Mouse (Mus musculus): ENCODE data around the gene Elovl3. TPM values are rescaled to one million over a fixed set of nuclear protein-coding genes. Genes with fewer than 3 reads are reported as not detected.
"Not testable (repeated sequence)": the region's sequence is repeated elsewhere in the genome, so short reads cannot be mapped to it uniquely, and the experiment has no call there.

Gene Elovl3
- total RNA-seq, 2 experiments from 2014 or later, result not detected

DNA sequence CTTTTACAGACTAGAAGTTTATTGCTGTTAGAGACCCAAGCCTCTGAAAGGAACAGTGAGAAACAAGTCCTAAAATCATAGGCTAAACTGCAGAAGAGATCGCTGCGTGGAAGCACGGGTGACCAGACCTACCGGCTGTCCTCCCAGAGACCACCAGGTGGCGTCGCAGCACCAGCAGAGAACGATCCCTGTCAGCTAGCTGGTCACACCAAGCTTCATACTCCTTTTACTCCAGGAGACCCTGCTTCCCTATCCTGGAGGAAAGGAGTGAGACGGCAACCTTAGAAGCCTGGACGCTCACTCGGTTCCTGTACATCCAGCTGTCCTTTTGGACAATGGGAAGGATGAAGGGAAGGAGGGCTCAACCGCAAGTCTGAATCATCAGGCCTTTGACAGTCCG, 3.6 kb downstream of the Elovl3 start:
- ATAC-seq (ENCODE audit: poor library complexity, severe bottlenecking), result peak; percentile 65

DNA sequence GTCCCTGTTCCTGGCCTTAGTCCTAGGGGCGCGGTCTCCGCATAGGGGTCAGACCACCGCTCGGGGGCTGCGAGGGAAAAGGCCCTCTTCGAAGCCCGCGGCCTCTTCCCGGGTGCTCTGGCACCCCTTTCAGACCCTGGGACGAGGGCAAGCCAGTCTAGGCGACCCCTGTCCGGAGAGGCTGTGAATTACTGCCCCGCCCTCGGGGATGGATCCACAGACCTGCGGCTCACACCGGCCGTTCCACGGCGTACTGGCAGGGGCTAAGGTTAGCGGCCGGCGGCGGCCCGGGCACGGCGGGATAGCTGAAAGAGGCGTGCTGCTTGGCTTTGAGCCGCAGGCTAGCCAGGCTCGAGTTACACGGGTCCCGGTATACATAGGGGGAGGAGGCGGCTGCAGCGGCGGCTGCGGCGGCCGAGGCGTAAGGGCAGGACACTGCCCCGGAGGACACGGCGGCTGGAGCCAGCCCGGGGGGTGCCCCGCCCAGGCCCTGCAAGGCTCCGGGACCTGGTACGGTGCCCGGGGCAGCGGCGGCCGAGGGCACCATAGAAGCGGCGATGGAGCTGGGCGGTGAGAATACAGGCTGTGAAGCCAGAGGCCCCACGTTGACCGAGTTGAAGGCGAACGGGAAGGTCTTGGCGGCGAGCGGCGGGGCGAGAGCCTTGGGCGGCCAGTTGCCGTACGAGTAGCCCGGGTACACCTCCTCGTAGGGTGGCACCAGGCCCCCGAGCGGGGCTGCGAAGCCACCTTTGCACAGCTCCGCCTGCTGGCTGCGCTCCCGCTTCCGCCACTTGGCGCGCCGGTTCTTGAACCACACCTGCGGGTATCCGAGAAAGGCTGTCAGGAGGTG, 4.3 kb downstream of the Elovl3 start:
- ATAC-seq (ENCODE audit: poor library complexity, severe bottlenecking), result peak; percentile 53

DNA sequence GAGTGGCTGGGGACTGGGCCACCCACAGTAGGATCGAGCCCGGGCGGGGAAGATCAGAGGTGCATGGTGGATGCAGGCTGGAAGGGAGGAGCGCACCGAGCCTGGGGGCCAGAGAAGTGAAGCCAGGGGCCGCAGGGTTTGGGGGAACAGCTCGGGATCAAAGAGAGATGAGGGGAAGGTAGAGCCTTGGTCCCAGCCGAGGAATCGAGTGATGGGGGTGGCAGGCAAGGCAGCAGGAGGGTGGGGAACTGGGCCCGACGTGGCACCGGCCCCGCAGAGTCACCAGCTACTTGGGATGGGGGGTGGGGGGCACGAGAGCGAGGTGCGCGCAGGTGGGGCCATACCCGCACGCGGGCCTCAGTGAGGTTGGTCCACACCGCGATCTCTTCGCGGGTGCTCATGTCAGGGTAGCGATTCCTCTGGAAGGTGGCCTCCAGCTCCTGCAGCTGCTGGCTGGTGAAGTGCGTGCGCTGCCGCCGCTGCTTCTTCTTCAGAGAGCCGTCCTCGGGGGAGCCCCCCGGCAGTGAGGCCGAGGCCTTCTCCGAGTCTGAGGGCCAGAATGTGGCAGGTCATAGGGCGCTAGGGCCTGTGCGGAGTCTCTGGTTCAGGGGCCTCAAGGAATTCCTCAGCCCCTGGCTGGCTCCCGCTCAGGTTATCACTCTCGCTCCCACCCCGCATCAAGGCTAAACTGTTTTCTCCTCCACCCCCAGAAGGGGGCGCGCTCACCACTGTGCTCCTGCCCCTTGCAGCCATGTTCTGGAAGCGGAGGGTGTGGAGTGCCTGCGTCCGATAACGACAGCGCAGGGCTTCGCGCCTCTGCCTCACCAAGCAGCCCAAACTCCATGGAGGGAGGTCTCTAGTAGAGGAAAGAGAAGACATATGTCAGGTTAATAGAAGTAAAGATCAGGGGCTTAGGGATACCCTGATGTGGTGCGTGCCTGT, 5.2 kb downstream of the Elovl3 start:
- ATAC-seq (ENCODE audit: poor library complexity, severe bottlenecking), result peak; percentile 76

DNA sequence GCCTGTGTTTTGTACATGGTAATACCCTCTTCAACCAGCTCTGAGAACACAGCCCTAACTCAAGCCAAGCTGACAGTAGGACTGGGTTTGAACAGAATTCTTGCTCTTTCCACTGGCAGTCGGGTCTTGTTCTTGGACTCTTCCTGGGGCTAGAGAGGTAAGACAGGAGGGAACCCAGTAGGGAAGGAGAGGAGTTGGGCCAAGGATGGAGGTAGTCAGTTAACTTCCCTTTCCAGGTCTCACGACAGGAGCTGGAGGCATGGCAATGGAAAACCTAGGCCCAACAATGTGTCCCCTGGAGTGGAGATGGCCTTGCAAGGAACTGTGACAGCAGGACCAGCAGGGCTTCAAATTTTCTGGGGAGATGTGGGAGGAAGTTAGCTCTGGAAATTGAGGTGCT, 8.6 kb downstream of the Elovl3 start:
- no peak for ATAC-seq (ENCODE audit: poor library complexity, severe bottlenecking)

DNA sequence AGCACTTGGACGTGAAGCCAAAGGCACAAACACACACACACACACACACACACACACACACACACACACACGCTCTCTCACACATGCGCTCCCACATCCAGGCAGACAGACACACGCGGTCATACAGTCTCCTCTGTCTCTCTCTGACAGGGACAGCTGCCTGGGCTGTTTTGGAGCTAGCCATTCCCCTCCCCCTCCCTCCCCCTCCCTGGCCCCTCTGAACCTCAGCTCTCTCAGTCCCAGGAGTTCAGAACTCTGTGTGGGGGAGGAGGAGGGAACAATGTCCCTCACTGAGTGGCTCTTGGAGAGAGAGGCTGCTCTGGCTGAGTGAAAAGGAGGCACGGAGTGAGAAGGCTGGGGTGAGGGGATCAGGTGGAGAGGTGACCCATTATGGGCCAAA, 9.4 kb downstream of the Elovl3 start:
- ATAC-seq (ENCODE audit: poor library complexity, severe bottlenecking), result no peak

DNA sequence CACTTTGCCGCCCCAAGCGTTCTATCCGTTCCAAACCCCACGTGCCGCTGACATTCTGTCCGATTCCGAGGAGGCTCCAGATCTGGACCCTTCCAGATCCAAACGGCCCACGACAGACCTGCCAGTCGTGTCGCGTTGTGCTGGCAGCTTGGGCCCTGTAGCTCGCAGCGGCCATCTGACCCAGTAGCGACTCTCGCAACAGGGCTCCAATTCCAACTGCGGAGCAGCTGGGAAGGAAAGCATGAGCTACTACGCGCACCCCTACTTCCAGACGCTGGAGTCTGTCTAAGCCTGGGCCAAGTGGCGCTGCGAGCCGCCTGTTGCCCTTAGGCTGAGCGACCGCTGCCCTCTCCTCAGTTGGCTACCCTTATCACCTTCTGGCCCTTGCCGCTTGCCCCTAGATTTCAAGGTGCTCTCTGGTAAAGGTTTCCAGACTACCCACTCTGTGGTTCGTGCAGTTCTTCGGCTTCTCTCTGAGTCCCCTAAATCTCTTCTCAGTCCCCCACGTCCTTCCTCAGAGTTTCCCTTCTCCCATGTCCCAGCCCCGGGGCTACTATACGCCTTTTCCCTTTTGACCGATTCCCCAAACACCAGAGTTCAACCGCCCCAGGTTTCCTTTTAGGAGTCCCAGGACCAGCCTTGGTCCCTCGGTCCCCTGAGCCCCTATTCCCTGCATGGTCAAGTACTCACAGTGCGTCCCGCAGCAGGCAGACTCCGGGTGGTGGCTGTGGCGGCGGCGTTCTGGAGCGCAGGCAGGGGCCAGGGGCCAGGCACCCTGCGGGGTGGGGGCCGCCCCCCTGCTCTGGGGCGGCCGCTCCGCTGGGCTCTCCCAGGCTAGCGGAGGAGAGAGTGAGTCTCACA, 16.0 kb downstream of the Elovl3 start, which contains the start of gene Pitx3:
Pitx3 (minus strand) TSS at position 816 of the 861 bp plus-strand sequence.
- ATAC-seq (ENCODE audit: poor library complexity, severe bottlenecking), result no peak

DNA sequence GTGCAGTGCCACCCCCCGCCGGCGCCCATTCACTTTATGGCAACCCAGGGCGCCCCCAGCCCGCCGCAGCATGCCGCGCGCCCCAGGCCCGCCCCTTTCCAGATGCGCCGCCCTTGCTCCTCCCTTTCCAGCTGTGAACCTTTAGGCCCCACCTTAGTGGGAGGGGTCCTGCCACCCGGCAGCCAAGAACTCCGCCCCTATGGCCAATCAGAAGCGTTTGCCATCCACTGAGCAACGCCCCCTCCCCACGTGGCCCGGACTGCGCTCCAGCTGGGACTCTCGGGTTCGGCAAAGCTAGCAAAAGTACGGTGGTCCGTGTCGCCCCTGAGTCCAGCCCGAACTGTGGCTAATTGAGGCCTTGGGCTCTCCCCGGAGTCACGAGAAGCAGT, 16.7 kb downstream of the Elovl3 start:
- ATAC-seq (ENCODE audit: poor library complexity, severe bottlenecking), result no peak

DNA sequence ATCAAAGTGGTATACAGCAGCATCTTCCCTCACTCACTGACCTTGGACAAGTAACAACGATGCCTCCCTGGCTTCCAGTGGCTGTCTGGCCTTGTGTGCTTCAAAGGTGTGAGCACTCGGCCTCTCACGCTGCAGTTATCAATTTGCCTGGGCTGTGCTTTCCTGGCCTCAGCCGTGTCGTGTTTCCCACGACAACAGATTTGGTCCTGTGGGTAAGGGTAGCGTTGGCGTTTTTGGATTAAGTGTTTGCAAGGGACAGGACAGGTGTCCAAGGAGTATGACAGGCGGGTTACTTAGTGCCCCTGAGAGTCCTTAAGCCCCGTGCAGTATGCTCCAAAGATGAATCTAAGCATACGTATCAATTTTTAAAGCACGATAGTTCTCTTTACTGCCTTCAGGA, 17.4 kb downstream of the Elovl3 start:
- no peak for ATAC-seq (ENCODE audit: poor library complexity, severe bottlenecking)

DNA sequence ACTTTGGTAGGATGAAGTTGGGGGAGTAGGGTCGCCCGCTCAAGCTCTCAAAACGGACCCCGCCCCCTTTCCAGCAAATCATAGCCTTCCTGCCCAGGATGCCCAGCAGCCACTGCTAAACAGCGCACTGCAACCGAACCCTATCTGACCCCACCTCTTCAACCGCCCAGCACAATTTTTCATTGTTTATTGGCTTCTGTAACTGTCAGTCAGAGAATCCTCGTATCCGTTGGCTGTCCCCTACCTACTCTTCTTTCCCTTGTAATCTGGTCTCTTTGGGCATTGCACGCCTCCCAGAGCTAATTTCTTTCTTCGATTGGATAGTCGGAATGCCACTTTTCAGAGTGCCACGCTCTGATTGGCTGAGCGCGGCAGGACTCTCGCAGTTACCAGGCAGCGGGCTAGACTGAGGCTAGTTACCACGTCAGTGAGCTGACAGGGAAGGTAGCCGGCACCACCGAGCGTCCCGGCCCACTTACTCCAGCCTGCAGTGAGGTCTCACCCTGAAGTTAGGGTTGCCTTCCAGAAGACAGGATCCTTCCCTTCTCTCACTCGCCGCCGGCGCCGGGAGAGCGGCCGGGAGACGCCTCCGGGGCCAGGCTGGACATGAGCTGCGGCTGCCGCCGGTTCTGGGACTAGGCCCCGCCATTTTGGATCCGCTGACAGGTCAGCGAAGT, 20.6 kb downstream of the Elovl3 start, which contains the start of gene Gbf1:
Gbf1 (plus strand) TSS at position 383 of the 677 bp plus-strand sequence.
- peak; percentile 94 for ATAC-seq (ENCODE audit: poor library complexity, severe bottlenecking)

DNA sequence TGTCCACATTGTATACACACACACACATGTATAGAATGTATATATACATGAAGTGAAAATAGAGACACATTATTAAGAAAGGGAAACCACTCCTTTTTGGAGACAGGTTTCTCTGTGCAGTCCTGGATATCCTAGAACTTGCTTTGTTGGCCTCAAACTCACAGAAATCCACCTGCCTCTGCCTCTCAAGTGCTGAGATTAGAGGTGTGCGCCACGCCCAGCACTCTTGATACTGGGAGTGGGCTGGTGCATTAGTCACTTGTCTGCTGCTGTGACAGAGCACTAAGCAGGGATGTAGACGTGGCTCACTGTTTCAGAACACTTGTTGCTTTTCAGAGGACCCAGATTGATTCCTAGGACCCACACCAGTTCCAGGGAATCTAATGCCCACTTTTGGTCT, 34.3 kb downstream of the Elovl3 start:
- ATAC-seq (ENCODE audit: poor library complexity, severe bottlenecking), result no peak

DNA sequence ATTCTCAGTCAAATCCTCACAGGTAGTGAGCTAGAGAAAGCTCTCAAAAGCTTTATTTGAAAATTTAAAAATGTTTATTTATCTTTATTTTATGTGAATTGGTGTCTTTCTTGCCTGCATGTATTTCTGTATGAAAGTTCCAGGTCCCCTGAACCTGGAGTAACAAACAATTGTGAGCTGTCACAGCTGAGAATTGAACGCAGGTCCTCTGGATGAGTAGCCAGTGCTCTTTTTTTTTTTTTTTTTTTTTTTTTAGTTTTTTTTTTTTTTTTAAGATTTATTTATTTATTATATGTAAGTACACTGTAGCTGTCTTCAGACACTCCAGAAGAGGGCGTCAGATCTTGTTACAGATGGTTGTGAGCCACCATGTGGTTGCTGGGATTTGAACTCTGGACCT, 35.5 kb downstream of the Elovl3 start:
- not testable (repeated sequence) for ATAC-seq (ENCODE audit: poor library complexity, severe bottlenecking)

DNA sequence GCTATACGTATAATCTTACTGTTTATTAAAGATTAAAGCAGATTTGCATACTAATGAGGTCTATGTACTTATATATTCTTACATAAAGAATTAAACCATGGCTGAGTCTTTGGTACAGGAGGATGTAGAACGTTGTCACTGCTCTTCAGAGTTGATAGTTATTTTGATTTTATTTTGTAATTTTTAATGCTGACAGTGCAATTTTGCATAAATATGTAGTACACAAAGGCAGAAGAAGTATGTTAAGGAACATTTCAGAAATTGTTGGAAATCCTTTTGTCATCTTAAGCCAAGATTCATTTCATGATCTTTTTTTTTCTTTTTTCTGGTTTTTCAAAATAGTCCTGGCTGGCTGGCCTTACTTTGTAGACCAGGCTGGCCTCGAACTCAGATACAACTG, 37.7 kb downstream of the Elovl3 start:
- no peak for ATAC-seq (ENCODE audit: poor library complexity, severe bottlenecking)

DNA sequence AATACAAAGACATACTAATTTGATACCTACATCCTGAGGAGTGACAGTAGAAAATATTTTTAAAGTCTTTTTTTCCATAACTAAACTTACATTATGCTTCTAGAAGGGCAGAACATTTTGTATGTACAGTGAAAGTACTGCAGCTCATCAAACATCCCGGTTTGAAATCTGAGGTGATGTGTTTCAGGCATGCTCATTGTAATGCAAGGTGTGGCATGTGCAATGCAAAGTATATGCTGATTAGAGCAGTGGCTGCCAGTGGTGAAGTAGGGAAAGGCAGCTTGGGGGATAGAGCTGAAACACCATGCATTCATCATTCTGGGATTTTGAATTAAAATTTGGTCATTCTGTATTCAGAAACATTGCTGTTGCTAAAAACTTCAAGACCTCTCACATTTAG, 38.2 kb downstream of the Elovl3 start:
- no peak for ATAC-seq (ENCODE audit: poor library complexity, severe bottlenecking)

DNA sequence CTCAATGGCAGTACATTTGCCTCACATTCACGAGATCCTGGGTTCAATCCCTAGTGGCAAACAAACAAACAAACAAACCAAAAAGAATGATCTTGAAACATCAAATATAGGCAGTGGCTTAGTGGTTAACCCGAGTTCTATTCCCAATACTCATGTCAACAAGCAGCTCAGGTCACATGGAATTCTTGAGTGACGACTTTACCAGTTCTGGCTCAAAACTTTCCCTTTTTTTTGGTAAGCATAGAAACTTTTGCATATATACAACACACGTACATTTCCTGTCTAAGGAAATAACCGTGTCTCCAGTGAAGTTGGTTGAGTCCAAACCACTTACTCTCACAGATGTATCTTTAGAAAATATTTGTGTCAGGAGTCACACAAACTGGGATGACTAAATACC, 40.8 kb downstream of the Elovl3 start:
- no peak for ATAC-seq (ENCODE audit: poor library complexity, severe bottlenecking)

DNA sequence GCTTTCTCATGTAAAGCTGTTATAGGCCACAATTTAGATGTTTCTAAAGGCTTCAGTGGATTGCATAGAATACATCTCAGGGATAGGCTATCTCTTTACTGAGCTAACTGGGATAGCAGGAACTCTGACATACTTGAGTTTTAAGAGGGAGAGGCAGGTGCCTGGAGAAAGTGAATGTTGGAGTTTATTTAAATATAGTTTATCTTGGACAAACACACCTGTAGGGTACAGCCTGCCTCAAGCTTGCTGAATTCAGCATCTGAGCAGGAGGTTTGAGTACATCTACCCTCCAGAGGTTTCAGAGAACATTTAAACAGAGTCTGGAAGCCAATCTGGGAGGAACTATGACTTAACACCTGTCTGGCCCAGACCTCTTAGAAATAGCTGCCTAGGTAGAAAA, 43.5 kb downstream of the Elovl3 start:
- ATAC-seq (ENCODE audit: poor library complexity, severe bottlenecking), result no peak

DNA sequence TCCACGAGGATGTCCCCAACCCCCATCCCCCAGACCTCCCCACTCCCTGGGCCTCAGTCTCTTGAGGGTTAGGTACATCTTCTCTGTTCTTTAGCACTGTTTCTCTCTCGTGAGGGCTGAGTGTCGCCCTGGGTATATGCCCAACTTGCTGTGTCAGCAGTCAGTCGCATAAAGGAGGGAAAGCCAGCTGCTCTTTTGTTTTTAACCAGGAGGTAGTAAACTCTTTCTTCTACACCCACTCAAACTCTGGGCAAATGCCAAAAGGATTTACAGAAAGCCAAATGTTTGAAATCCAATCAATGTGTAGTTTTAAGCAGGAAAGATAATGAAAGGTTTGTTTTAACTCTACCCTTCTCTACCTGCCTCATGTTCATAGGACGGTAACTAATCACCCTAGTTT, 45.3 kb downstream of the Elovl3 start:
- ATAC-seq (ENCODE audit: poor library complexity, severe bottlenecking), result no peak

DNA sequence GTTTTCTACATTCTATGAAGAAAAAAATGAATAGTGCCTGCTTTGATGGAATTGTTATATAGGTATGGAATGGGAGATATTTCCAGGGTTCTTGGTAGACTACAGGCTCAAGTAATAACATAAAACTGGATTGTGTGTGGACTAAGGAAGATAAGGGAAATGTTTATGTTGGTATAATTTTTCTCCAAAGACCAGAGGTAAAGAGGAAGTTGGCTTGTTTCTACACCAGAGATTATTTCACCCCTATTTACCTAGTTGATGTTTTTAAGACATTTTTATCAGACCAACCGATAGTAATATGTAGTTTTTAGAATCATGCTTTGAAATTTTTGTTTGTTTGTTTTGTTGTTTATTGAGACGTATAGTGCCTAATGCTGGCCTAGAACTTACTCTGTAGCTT, 48.6 kb downstream of the Elovl3 start:
- no peak for ATAC-seq (ENCODE audit: poor library complexity, severe bottlenecking)

DNA sequence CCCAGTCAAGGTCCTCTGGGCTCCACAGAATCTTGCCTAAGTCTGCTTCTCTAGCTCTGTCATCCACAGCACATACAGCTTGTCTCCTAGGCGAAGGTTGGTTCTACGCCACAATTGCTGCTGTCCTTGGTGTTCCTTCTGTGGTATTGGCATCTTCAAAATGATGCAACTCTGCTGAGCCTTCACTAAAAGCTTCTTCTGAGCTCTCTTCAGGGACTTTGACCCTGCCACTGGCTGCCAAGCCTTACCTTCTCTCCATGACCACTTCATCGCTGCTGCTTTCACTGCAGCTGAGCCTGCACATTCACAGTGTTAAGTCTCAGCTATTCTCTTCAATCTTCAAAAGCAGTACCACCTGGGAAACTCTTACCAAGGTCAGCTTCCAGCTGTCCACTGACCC, 50.5 kb downstream of the Elovl3 start:
- no peak for ATAC-seq (ENCODE audit: poor library complexity, severe bottlenecking)
